Mouse (Mus musculus) heart, postnatal 4 days (tissue): ENCODE results near the gene Wnk4. TPM values are rescaled to one million over a fixed set of nuclear protein-coding genes. Genes with fewer than 3 reads are reported as not detected.
A peak's percentile ranks its signal among the peaks of the same experiment; 100 is the strongest.

Source experiments
- DNase-seq: peaks from one replicate; pipeline ENCODE4 v3.0.0; 2021
- total RNA-seq, 2 experiments: library from RNA; stranded (reverse); gene quantifications; 2 replicates each; pipeline ENCODE4 v1.2.3; 2021

Gene Wnk4
- total RNA-seq, 2 experiments from 2014 or later, result 4.5 to 7.2 TPM

DNA sequence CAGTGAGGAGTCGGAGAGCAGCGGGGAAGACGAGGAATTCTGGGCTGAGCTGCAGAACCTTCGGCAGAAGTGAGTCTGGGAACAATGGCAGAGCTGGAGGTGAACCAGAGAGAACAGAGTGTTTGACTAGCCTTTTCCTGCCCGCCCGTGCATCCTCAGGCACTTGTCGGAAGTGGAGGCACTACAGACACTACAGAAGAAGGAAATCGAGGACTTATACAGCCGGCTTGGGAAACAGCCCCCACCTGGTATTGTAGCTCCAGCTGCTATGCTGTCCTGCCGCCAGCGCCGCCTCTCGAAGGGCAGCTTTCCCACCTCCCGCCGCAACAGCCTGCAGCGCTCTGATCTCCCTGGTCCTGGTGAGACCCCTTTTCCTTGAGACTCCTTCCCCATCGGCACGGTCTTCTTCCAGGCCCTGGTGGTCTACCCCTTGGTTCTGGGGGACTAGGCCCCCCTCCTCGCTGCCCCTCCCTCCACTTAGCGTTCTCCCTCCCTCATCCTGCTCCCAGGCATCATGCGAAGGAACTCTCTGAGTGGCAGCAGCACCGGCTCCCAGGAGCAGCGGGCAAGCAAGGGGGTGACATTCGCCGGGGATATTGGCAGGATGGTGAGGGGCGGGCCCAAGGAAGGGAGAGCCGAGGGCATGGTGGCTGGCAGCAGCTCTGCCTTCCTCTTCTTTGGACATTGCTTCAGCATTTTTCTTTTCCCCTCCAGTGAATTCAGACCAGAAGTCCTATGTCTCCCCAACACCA lies 16.1 kb downstream of the Wnk4 start:
- DNase-seq, result no peak

DNA sequence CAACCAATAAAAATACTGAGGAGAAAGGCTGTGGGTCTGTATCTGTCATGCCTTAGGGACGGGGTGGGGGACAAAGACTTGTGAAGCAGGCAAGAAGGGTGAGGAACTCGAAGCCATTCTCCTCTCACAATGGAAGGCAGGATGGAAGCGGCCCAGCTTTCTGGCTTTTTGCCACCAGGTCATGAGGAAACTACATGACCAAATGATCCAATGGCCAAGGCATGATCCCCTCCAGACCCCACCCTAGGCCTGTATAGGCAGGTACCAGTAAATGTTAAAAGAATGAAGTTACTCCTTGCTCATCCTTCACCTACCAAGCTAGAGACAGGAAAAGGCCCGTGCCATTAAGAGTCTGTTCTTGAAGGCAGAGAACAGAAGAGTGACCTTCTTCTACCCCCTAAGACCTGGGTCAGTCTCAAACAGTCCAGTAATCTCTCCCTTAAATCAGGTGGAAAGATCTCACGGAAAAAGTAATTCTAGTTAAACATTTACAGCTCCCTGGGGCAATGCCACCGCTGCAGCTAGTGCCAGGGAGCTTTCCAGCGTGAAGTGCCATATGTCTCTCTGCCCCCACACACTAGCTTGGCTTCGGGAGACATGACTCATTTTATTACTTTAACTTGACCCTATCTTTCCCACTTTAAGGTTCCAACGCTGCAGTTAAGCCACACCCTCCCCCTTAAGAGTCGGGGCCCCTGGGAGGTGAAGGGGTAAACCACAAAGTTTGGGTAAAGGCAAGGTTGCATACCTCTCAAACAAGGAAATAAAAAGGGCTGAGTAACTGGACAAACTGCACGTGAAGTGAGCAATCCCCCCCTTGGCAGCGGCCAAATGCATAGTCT lies 17.2 kb downstream of the Wnk4 start:
- DNase-seq, result peak; percentile 23

DNA sequence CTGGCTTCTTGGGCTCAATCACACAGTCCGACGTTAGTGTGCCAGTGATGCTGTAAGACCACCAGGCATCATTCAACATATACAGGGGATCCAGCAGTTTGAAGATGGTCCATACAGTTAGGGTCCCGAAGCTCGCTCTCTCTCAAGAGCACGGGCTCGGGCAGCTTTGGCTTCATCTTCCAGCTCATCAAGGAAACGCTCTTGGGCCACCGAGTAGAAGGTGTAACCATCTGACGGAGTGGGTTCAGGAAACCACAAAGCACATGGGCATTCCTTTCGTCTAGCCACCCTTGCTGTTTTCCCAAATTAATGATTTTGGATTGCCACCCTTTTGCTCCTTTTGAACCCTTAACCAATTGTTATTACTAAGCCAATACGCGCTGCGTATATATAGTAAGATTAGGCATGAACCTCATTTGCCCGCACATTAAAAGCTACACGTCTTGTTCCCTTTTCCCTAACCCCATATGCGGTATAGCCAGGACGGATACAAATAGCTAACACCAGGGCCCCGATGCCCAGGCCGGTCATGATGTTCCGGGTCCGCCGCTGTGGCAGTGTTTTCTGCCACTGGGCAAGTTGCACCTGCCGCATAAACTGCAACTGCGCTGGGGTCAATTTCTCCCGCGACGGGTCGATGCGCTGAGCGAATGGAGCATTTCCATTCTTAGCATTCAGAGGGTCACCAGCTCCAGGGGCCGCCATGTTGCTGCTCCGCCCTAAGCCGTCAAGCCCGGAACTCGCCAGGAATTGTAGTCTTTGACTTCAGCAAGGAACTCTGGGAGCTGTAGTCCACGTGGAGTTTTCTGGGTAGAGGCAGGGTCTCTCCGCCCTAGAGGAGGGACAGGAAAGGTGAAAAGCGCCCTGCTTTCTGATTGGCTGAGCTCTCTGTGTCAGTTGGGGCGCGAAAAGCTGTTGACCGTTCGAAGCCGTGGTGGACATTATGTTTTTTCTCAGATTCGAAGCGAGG lies 18.1 kb downstream of the Wnk4 start, which contains the start of the genes Cntd1 and Coa3:
Gene Cntd1 (plus strand): TSS at position 790 of the 970 bp plus-strand sequence.
Gene Coa3 (minus strand): TSS at position 892 of the 970 bp plus-strand sequence.
- peak; percentile 85 for DNase-seq

DNA sequence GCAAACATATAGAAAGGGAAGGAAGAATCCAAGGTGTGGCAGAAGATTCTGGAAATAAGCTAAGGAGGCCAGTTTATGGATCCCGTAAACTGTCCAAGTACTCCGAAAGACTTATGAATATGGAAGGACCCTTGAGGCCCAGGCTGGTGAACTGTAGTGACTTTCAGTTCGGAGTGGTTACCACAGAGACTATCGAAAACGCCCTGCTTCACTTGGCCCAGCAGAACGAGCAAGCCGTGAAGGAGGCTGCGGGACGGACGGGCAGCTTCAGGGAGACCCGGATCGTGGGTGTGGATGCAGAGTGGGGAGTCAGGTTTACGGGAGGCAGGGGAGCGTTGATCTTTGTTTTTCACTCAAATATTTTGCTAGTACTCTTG lies 18.8 kb downstream of the Wnk4 start:
- DNase-seq, result no peak

DNA sequence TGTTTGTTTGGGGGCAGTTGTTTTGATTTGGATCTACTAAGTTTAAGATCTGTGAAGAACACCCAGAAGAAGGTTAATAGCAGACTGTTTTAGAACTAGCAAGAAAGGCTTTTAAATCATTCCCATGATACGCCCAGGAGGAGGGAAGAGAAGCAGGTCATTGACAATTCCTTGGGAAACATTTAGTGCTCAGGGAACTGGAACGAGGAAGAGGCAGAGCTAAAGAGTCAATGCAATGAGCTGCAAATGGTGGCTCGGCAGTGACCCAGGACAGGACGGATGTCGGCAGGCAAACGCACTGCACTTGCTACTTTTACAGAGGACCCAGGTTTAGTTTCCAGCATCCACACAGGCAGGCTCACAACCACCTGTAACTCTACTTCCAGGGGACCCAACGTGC lies 20.5 kb downstream of the Wnk4 start:
- DNase-seq, result no peak

DNA sequence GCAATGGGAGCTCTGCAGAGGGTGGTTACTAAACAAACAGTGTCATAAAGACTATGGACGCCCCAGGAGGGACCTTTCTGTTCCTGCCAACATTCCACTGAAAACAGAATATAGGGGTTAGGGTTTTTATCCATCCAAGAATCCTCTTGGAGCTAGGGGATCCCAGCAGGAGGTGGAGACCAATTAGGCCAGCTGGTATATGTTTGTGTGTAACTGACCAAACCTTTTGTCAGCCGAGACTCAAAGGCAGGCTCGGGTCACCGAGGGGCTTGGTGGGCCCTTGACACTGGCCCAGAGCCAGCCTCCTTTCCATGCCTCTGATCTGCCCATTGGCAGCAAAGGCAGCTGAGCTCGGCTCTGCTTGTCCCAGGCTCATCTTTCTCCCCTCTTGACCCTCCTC lies 22.5 kb downstream of the Wnk4 start:
- DNase-seq, result no peak

DNA sequence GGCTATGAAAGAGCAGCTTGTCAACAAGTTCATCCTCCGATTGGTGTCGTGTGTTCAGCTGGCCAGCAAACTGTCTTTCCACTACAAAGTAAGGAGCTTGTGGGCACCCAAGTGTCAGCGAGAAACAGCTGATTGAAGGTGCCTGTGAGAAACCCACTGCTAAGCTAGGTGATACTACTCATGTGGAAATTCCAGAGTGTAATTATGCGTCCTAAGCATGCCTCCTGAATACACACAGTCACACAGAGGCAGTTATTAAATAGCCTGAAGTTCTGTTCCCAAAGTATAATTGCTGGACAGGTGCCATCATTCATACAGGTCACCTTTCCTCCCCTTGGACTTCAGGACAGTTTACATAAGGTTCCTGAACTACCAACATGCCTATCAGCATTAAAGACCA lies 23.4 kb downstream of the Wnk4 start:
- DNase-seq, result no peak

DNA sequence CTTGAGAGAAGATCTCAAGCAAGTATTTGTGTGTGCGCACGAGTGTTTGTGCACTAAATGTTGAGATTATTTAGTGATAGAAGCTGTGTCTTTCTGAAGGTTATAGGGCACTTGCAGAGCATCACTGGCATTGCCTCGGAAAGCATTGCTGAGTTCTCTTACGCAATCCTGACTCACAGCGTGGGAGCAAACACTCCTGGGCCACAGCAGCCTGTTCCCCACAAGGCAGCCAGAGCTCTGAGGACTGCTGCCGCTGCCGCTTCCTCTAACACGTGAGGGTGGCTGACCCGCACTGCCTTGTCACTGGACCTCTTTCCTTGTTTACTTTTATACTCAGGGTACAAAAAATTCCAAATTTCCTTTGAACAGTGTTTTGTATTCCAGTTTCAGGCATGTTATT lies 26.9 kb downstream of the Wnk4 start:
- no peak for DNase-seq

DNA sequence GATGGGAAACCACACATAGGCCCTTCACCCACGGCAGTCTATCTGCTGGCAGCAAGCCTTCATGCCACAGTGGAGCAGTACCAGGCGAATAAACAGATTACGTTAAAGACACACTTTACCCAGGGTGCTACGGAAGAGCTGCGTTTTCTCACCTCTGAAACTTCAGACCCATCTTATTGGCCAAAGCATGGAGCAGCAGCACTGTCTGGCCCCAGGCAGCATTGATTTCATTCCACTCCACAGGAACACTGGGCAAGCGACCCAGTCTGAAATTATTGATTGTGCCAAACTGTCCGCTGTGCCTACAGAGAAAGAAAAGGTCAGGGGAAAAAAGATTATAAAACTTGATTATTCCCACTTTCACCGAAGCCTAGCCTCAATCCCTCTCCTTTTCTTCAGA lies 30.9 kb downstream of the Wnk4 start:
- no peak for DNase-seq

DNA sequence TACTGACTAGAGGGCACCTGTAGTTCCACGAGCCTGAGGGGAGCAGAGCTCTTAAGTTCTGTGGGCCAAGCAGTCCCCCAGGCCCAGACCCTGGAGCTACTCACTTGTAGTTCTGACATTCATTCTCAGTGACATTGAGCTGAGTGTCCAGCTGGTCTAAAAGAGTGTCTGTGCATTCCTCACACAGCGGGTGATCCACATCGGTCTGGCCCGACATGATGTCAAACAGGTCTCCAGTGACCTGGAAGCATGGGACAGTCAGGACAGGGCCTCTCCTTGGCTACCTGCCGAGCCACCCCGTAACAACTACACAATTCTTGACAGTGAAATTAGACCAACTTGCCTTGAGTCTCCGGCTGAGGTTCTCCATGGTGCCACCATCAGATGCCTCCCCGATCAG lies 34.8 kb downstream of the Wnk4 start:
- no peak for DNase-seq

DNA sequence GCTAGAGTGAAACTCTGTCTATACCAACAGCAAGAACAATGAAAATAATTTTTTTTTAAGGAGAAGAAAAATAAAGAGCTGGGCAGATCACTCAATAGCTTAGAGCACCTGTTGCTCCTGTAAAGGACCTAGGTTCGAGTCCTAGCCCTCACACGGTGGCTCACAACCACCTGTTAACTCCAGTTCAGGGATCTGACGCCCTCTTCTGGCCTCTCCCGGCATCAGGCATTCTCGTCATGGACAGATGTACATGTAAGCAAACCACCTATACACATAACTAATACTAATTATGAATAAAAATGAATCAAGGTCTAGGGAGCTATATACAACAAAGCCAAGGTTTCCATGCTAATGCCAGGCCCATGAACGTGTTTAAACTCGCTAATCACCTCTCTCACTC lies 40.5 kb downstream of the Wnk4 start:
- peak; percentile 7 for DNase-seq

DNA sequence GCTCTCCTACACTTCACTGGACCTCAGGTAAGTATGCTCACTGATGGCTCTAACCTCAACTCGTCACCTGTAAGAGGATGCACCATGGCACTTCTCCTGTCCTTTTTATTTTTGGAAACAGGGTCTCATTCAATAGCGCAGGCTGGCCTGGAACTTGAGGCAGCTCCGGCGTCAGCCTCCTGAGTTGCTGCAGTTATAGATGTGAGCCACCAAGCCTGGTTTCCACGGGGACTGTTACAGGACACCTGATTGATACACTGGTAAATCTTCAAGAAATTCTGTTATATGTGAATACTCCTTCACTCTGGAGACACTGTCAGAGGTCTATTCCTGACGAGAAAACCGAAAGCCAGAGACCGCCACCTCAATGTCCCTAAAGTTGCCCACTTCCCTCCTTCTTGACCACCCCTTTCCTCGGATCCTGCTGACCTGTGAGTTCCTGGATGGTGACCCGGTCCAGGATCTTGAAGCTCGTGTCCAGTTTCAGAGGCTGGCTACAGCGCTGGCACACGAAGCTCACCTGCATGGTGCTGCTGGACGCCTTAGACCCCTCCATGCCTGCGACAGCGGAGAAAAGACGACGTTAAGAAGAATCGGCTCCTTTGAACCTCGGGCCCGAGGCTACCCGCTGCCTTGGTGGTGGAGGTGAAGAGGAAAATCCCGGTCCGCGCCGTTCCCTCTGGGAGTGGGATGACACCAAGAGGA lies 41.1 kb downstream of the Wnk4 start:
- no peak for DNase-seq

DNA sequence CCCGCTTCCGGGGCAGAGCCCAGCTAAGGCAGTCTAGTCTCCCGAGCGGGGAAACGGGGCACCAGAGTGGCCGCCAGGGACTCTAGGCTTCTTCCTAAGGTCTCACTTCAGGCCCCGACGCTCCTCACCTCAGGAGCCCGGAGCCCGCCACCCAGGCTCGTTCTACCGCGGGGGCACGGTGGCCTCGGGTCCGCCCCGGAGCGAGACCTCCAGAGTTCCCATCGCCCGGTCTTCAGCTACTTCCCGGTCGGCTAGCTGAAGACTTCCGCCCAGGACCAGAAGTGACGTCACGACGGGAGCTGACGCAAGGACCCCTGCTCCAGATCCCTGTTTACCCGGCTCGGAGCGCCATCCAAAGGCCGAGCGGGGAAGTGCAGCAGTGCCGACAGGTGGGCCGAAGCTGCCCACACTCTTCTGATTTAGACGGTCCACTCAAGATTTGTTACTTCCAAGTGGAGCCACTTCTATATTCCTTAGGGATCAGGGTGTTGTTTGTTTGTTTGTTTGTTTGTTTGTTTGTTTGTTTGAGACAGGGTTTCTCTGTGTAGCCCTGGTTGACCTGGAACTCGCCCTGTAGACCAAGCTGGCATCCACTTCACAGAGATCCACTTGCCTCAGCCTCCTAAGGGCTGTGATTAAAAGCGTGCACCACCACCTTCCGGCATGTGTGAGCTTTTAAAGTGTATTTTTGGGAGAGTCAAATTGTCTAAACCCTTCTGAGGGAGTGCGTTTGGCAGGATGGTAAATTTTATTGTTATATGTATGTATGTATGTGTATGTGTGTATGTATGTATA lies 41.8 kb downstream of the Wnk4 start, which contains the start of gene Becn1:
Gene Becn1 (minus strand): TSS at position 283 of the 795 bp plus-strand sequence.
- peak; percentile 99 for DNase-seq

DNA sequence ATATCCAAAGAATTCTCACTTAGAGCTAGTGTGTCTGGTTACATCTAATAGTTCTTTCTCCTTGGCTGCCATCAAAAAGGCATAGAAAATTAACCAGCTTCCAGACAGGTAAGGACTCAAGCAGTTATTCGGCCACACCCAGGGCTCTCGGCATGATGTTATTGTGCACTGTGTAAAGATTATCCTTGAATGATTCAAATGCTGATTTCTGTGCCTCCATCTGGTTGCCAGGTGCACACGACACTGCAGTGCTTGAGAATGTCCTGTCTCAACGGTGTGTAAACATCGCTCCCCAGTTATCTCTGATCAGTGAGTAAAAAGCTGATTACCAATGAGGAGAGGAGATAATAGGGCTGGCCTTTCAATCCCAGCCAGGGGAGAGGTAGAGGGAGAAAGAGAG lies 47.4 kb downstream of the Wnk4 start:
- DNase-seq, result no peak

DNA sequence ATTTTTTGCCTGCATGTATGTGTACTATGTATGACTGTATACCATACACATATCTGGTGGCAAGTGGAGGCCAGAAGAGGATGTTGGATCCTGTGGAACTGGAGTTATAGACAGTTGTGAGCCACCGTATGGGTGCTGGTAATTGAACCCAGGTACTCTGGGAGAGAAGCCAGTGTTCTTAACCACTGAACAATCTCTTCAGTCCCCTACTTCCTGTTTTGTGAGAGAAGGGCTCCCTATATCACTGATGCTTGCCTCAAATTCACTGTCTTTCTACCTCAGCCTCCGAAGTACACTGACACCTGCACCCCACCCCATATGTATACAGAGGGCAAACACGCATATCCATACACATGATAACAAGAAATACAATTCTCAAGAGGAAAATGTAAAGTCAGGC lies 50.7 kb downstream of the Wnk4 start:
- DNase-seq, result no peak

DNA sequence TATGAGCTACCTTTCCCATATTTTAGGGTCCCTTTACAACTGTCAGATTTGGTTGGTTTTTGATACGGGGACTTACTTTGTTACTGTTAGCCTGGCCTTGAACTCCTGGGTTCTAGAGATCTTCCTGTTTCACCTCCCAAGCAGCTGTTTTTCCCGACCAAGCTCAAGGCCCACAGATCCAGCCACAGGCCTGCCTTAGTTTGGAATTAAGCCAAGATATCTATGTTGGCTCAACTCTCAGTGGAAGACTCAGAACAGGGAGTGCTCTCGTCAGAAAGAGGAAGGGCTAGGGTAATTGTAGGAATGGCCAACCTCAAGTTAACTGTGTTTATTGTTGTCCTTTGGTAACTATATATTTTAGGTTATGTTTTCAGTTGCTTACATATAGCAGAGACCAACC lies 51.8 kb downstream of the Wnk4 start:
- DNase-seq, result no peak

DNA sequence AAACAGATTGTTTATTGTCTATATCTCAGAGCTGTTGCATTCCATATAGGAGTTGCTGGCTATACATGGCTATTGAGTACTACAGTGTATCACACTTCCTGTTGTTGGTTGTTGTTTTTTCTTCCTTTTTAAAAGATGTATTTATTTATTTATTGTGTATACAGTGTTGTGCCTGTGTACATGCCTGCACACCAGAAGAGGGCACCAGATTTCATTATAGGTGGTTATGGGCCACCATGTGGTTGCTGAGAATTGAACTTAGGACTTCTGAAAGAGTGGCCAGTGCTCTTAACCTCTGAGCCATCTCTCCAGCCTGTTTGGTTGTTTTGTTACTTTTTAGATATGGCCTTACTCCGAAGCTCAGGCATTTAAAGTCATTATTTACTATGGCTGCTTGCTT lies 54.2 kb downstream of the Wnk4 start:
- DNase-seq, result no peak

DNA sequence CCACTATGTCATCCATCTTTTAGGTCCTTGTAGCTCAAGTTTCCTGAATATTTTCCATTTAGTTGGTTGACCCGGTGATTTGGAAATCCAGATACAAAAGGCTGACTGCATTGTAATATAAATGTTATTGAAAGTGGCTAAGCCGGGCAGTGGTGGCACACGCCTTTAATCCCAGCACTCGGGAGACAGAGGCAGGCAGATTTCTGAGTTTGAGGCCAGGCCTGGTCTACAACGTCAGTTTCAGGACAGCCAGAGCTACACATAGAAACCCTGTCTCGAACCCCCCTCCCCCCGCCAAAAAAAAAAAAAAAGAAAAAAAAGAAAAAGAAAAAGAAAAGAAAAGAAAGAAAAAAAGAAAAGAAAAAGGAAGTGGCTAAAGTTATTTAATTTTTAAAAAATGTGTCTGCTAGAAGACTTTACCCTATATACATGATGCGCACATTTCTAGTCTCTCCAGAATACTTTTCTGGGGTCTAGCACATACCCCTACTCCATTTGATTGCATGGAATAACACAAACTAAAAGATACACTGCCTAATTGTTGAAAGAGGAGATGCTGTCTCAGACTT lies 54.8 kb downstream of the Wnk4 start:
- DNase-seq, result no peak

DNA sequence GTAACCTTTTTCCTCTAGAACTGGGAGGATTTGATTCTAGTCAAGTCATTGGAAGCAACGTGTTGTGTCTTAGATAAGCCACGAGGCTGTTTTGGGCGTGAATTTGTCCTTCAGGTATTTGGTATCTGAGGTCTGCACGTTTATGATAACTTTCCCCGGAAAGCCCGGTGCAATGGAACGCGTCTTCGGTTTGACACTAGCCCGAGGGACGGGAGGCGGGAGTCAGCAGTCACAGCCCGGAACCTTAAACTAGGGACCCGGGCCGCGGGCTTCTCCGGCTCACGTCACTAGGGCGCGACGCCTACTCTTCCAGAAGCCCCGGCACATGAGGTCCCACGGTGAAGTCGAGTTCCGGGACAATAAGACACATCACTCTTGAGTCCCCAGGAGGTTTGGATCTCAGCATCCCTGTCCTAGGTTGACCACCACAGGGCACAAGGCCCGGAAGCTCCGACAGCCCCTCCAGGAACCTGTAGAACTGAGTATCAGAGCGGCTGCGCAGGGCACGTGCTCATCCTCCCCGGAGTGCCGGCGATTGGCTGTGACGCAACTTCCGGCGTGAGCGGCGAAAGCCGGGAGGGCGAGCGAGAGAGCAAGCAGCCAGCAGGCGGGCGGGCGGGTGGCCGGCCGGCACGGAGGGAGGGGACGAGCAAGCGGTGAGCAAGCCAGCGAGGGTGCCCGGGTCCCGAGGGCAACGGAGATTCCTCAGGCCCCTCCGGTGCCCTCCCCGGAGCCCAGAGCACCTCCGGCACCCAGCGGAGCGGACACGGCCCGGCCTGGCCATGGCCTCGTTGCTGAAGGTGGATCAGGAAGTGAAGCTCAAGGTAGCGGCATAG lies 55.5 kb downstream of the Wnk4 start, which contains the start of gene Psme3:
Gene Psme3 (plus strand): TSS at position 549 of the 836 bp plus-strand sequence.
- DNase-seq, result peak; percentile 94

DNA sequence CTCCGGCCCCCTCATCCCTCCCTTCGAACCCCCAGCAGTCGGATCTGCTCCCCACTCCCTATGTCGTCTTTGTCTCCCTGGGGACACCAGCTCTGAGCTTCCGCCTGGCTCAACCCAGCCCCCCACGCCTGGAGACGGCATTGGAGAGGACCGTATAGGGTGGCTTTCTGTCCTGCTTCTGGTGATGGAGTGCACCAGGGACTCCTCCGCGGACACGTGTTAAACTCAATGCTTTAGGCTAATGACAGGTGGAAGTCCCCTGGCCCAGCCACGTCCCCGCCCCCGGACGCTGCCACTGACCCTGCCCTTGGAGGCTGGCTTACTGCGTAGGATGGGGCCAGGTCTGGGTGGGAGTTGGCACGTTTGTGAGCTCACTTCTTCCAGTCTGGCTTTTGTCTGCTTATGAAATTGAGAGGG lies 56.1 kb downstream of the Wnk4 start:
- peak; percentile 41 for DNase-seq
